Mouse (Mus musculus) midbrain, embryonic 12.5 days (tissue): ENCODE data around the gene Stk39. TPM values are rescaled to one million over a fixed set of nuclear protein-coding genes. Genes with fewer than 3 reads are reported as not detected.
"Not testable (repeated sequence)": the region's sequence is repeated elsewhere in the genome, so short reads cannot be mapped to it uniquely, and the experiment has no call there.

Source experiments
- ATAC-seq: fragments of 200-750 bp; cut with Nextera tagmentation; 2 replicates; pipeline ENCODE4 v1.8.0; 2017; ENCODE audit warnings: low read depth, moderate TSS enrichment, moderate library complexity; ENCODE audit not compliant: low FRiP score
- H3K27ac ChIP-seq: fragments of 300-500 bp; sonication (generic); replicated peaks from 2 replicates; pipeline ENCODE4 v1.5.1; 2016; ENCODE audit warnings: mild to moderate bottlenecking
- H3K27me3 ChIP-seq: fragments of 300-500 bp; sonication (generic); 2 replicates; pipeline ENCODE4 v1.6.1; 2016; ENCODE audit warnings: mild to moderate bottlenecking
- H3K36me3 ChIP-seq: fragments of 300-500 bp; sonication (generic); 2 replicates; pipeline ENCODE4 v1.6.1; 2016
- H3K4me1 ChIP-seq: fragments of 300-500 bp; sonication (generic); 2 replicates; pipeline ENCODE4 v1.6.1; 2016
- H3K4me2 ChIP-seq: fragments of 300-500 bp; sonication (generic); replicated peaks from 2 replicates; pipeline ENCODE4 v1.6.1; 2016; ENCODE audit warnings: mild to moderate bottlenecking, moderate library complexity
- H3K4me3 ChIP-seq: fragments of 300-500 bp; sonication (generic); 2 replicates; pipeline ENCODE4 v1.5.1; 2016; ENCODE audit warnings: mild to moderate bottlenecking
- H3K9ac ChIP-seq: fragments of 300-500 bp; sonication (generic); replicated peaks from 2 replicates; pipeline ENCODE4 v1.6.1; 2016; ENCODE audit warnings: mild to moderate bottlenecking, moderate library complexity
- H3K9me3 ChIP-seq: fragments of 300-500 bp; sonication (generic); 2 replicates; pipeline ENCODE4 v1.6.1; 2016; ENCODE audit warnings: mild to moderate bottlenecking
- WGBS: fragments of 180-500 bp; shearing (Covaris S2); methylation state at CpG from one replicate; pipeline ENCODE4 v1.1.7; 2016; 5-methylcytosine and 5-hydroxymethylcytosine counted together
- polyA plus RNA-seq: library from polyadenylated mRNA; unstranded; fragments of >200 nt; fragmentation: Nextera tagmentation; extraction: Ambion mirVana; gene quantifications from 2 replicates; pipeline ENCODE4 v1.2.1, GENCODE M21; 2016

The Stk39 gene
- polyA plus RNA-seq, 1 experiment from 2014 or later = 52.5 TPM

DNA sequence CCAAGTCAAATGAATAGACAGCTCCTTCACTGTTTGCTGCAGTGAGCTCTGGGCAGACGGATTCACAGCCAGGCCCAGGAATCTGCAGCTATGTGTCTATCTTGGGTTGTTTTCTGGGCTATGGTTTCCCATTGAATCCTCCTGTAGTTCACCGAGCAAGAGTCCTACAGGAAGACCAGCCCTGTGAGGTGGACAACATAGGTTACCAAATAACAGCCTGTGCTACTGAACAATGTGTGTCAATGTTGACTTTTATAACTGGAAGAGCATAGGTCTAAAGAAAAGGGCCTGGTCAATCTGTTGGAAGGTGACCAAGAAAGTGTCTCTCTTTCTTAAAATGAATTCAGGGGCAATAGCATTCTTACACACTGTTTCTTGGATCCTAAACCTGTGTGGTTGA, 218.8 kb downstream of the Stk39 start:
- WGBS = 82% methylated on average over 2 of the region's 2 CpGs
- Histone ChIP-seq H3K27me3 (no peaks in the 10 kb centered on the region), H3K4me3 (no peak overlapping the region), H3K4me1 (peaks cover 19% of the 10 kb centered on the region), H3K27ac (no peak overlapping the region), H3K9me3 (no peaks in the 10 kb centered on the region), H3K4me2 (no peak overlapping the region), H3K36me3 (no peaks in the 10 kb centered on the region), H3K9ac (no peak overlapping the region)
- ATAC-seq = no peak

DNA sequence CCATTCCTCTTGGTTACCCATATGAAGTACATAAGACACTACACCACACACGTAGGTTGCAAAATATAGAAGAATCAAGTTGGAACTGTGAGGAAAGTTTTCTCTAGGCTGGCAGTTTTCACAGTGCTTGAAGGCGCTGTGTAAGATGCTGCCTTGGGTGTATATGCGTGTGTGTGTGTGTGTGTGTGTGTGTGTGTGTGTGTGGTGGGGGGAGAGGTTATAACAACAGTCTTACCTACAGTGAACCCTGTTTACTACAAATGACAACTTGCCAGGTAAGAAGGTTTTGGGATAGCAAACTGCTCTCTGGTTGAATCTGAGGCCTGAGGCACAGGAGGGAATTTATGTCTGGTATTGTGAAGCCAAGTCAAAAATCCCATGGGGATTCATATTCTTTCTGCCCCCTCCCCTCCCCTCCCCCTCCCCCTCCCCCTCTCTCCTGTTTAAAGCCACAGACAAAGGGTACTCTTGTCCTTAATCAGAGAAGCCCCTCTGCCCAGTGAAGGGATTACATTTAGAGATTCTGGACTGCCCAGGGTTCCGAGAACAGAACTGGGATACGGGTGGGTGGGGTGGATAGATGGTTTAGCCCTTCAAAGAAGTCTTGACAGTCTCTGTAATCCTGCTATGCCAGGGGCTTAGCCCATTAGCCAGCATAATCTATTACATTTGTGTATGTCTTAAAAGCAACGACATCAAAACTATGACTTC, 219.9 kb downstream of the Stk39 start:
- WGBS = 59% methylated on average over 6 of the region's 6 CpGs
- no peak overlapping the region for H3K4me2 ChIP-seq
- H3K4me1 ChIP-seq = peaks cover 19% of the 10 kb centered on the region
- no peak overlapping the region for H3K9ac ChIP-seq
- no peak overlapping the region for H3K4me3 ChIP-seq
- H3K27ac ChIP-seq = no peak overlapping the region
- ATAC-seq = peak; percentile 57
- H3K27me3 ChIP-seq = no peaks in the 10 kb centered on the region
- no peaks in the 10 kb centered on the region for H3K9me3 ChIP-seq
- no peaks in the 10 kb centered on the region for H3K36me3 ChIP-seq

DNA sequence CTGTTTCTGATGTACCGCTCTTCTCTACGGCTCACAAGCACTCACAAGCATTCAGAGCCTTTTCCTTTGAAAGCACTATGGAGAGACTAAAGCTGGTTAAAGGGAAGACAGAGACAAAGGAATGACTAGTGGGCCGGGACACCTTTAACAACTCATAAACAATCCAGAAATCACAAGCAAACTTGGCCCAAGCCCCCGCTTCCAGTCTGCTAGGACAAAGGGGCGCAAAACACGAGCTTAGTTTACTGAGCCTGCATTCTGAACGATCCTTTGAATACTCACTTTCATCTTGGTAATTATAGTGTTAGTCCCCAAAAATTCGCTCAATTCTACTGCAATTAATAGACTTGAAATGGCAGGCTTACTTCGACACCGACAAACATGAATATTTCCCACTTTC, 221.2 kb downstream of the Stk39 start:
- no peak overlapping the region for H3K27ac ChIP-seq
- ATAC-seq = no peak; the same call in 1 of the 2 replicates

DNA sequence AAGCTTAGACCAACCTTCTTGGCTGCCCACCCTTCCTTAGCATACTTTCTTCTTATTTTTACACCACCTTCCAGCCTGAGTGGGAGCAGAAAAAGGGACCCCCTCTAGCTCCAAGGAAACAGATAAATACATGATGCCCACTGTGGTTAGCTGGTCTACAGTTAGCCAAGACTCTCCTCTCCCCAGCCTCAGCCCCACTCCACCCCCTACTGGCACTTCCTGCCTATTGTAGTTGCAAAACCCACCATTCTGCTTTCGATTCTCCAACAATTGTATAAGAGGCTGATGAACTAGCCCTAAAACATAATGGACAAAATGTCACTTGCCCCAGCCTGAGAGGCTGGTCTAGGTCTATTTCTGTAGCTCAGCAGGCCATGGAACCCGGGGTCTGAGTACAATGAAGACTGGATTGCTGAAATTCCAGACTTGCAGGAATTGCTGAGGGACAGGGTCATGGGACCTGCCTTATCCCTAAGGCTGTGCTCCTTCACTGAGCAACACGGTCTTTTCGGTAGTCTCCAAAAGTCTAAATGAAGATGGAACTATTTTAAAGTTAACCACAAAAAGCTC, 222.1 kb downstream of the Stk39 start:
- Histone ChIP-seq H3K9ac (no peak overlapping the region), H3K4me3 (no peak overlapping the region), H3K36me3 (no peaks in the 10 kb centered on the region), H3K27me3 (no peaks in the 10 kb centered on the region), H3K4me1 (peaks cover 16% of the 10 kb centered on the region), H3K4me2 (no peak overlapping the region), H3K9me3 (no peaks in the 10 kb centered on the region), H3K27ac (no peak overlapping the region)
- 63% methylated on average over 4 of the region's 4 CpGs for WGBS
- no peak for ATAC-seq

More for the DNA sequence above, 221.2 kb downstream of the Stk39 start:
- WGBS = 75% methylated on average over 10 of the region's 10 CpGs
- H3K9me3 ChIP-seq = no peaks in the 10 kb centered on the region
- H3K4me1 ChIP-seq = peaks cover 16% of the 10 kb centered on the region
- H3K4me2 ChIP-seq = no peak overlapping the region
- no peak overlapping the region for H3K9ac ChIP-seq
- no peaks in the 10 kb centered on the region for H3K27me3 ChIP-seq
- H3K36me3 ChIP-seq = no peaks in the 10 kb centered on the region
- no peak overlapping the region for H3K4me3 ChIP-seq

DNA sequence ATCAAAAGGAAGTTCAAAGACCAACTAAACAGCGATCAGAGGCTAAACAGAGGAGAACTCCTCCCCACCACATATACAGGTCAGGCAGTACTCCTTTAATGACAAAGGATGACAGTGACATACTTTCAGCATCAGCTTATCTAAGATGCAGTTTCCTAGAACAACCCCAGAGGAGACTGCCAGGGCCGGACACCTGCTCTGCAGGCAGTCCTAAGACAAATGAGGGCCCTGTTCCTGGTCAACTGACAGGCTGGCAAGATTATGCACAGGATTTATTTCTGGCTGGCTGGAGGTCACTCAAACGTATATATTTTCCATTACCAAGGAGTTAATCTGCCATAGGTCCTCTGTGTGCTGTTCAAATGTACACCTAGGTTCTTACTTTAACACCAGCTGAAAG, 225.8 kb downstream of the Stk39 start:
- H3K36me3 ChIP-seq = peaks cover 5% of the 10 kb centered on the region; the same call in 1 of the 2 replicates
- 51% methylated on average over 3 of the region's 3 CpGs for WGBS
- H3K9me3 ChIP-seq = no peaks in the 10 kb centered on the region
- H3K4me2 ChIP-seq = no peak overlapping the region
- peaks cover 5% of the 10 kb centered on the region; the same call in 1 of the 2 replicates for H3K4me1 ChIP-seq
- no peak for ATAC-seq
- H3K27me3 ChIP-seq = no peaks in the 10 kb centered on the region
- no peak overlapping the region for H3K27ac ChIP-seq
- no peak overlapping the region for H3K4me3 ChIP-seq
- no peak overlapping the region for H3K9ac ChIP-seq

DNA sequence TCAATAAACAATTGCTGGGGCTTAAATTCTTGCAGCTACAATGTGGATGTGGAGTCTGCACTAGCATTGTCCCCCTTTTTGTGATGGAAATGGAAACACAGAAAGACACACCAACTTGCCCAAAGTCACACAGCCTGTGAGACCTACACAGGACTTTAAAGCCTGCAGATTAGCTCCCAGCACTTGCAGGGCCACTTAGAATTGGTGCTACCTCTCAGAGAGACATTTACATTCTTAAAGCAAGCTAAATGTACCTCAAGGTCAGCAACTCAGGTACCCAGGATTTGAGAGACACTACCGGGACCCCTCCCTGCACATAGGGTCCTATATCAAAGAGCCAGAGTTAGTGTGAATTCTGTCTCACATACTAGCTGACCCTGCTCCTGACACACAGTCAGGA, 227.5 kb downstream of the Stk39 start:
- Histone ChIP-seq H3K9ac (no peak overlapping the region), H3K36me3 (peaks cover 5% of the 10 kb centered on the region; the same call in 1 of the 2 replicates), H3K27ac (no peak overlapping the region), H3K9me3 (no peaks in the 10 kb centered on the region), H3K4me2 (no peak overlapping the region), H3K27me3 (no peaks in the 10 kb centered on the region), H3K4me3 (no peak overlapping the region), H3K4me1 (no peaks in the 10 kb centered on the region)
- no peak for ATAC-seq
- 86% methylated on average over 1 of the region's 1 CpGs for WGBS

DNA sequence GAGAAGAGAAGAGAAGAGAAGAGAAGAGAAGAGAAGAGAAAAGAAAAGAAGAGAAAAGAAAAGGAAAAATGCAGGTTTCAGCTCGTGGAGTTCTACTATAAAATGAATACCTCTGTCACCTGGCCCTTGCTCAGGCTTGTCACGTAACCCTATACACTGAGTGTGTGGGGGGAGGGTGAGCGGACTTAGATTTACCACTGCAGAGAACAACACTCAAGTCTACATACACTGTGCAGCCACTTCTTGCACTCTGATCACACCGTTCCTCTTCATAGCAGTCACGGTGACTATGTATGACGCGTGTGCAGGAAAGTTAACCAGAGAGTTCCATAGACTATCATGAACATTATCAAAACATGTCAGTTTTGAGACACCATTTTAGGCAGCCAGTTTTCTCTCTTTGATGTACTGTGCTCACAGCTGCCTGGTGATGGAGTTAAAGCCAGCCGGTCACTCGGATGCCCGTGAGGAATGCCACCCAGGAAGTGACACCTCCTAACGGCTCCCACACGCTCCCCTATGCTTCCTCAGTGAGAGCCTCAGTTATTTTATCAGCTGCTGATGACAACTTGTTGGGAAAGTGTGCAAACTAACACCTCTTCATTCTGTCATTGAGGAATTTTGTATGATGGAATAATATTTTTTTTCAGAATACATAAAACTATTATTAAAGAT, 228.1 kb downstream of the Stk39 start:
- no peaks in the 10 kb centered on the region for H3K27me3 ChIP-seq
- no peak overlapping the region for H3K4me3 ChIP-seq
- H3K4me1 ChIP-seq = no peaks in the 10 kb centered on the region
- no peaks in the 10 kb centered on the region for H3K9me3 ChIP-seq
- H3K9ac ChIP-seq = no peak overlapping the region
- no peak overlapping the region for H3K27ac ChIP-seq
- ATAC-seq = no peak
- H3K36me3 ChIP-seq = peaks cover 5% of the 10 kb centered on the region; the same call in 1 of the 2 replicates
- H3K4me2 ChIP-seq = no peak overlapping the region
- WGBS = 82% methylated on average over 12 of the region's 12 CpGs

DNA sequence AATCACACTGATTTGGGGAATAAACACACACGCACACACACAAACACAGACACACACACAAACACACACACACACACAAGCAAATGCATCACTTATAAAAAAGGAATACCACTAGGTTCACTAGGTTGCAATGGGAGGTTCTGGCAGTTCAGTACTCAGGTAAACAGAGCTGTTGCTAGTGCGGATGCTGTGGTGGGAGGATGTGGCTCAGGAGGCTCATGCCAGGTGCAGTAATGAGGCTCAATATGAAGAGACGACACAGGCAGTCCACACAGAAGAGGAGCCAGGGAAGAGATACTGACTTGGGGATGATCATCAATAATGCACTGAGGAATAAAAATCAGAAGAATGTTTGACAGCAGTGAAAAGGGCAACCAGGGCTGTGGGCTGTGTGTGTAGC, 228.8 kb downstream of the Stk39 start:
- Histone ChIP-seq H3K9me3 (no peaks in the 10 kb centered on the region), H3K4me2 (no peak overlapping the region), H3K36me3 (peaks cover 5% of the 10 kb centered on the region; the same call in 1 of the 2 replicates), H3K4me3 (no peak overlapping the region), H3K4me1 (no peaks in the 10 kb centered on the region), H3K27me3 (no peaks in the 10 kb centered on the region), H3K9ac (no peak overlapping the region), H3K27ac (no peak overlapping the region)
- no peak for ATAC-seq
- WGBS = 81% methylated on average over 3 of the region's 3 CpGs

DNA sequence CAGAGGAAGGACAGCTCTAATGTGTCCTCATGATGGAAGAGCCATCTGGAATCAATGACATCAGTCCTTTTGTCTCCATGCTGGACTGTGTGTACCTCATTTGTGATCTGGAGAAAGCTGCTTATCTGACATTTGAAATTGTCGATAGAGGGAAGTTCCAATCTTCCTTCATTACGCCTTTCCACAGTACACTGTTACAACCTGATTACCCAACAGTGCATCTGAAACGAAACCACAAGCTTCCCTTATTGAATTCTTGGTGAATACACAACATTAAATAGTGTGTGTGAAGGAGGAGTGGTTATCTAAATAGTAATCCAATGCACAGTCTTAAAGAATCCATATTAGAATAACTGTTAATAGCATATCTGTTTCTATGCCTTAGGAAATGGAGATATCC, 230.0 kb downstream of the Stk39 start:
- 95% methylated on average over 3 of the region's 3 CpGs for WGBS

DNA sequence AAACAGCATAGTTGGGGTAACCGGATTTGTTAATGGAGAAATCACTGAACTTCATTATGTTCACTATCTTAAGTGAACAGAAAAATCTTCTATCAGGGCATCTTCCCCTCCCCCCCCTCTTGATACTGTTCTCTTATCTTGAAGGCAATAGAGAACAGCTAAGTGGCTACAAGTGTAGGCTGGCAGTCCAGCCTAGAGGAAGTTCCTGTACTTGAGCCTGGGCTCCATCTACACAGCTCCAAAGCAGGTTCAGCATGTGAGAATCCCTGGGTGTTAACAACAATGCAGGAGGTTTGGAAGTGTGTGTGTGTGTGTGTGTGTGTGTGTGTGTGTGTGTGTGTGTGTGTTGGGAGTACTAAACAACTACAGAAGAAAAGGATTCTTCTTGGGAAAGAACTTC, 230.4 kb downstream of the Stk39 start:
- Histone ChIP-seq H3K4me1 (no peaks in the 10 kb centered on the region), H3K27ac (no peak overlapping the region), H3K4me3 (no peak overlapping the region), H3K4me2 (no peak overlapping the region), H3K9me3 (no peaks in the 10 kb centered on the region), H3K36me3 (peaks cover 5% of the 10 kb centered on the region; the same call in 1 of the 2 replicates), H3K9ac (no peak overlapping the region), H3K27me3 (no peaks in the 10 kb centered on the region)
- WGBS = 79% methylated on average over 1 of the region's 1 CpGs
- no peak for ATAC-seq

More for the DNA sequence above, 230.0 kb downstream of the Stk39 start:
- ATAC-seq = no peak
- no peaks in the 10 kb centered on the region for H3K9me3 ChIP-seq
- peaks cover 5% of the 10 kb centered on the region; the same call in 1 of the 2 replicates for H3K36me3 ChIP-seq
- H3K27me3 ChIP-seq = no peaks in the 10 kb centered on the region
- no peak overlapping the region for H3K4me3 ChIP-seq
- H3K4me2 ChIP-seq = no peak overlapping the region
- no peak overlapping the region for H3K9ac ChIP-seq
- no peaks in the 10 kb centered on the region for H3K4me1 ChIP-seq
- H3K27ac ChIP-seq = no peak overlapping the region

DNA sequence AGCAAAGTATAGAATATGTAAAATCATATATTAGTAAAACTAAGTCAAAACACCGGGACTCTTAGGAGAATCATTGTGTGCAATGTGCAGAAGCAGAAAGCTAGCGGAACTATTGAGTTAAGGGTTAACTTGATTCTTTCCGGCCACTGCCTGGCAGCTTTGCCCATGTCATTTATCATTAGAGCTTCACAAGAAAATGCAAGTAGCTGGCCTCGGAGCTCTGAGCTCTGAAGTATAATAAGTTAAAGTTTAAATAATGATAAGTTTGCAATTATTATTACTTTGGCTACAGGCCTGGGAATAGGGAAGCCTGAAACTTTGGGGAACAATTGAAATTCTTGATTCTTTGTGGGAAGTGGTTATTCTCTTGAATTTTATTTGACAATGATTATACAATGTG, 232.7 kb downstream of the Stk39 start:
- not testable (repeated sequence) for H3K9me3 ChIP-seq, H3K4me2 ChIP-seq, H3K9ac ChIP-seq, H3K27ac ChIP-seq, H3K4me3 ChIP-seq, H3K27me3 ChIP-seq, H3K36me3 ChIP-seq, ATAC-seq, H3K4me1 ChIP-seq
- WGBS = 46% methylated on average over 4 of the region's 4 CpGs

DNA sequence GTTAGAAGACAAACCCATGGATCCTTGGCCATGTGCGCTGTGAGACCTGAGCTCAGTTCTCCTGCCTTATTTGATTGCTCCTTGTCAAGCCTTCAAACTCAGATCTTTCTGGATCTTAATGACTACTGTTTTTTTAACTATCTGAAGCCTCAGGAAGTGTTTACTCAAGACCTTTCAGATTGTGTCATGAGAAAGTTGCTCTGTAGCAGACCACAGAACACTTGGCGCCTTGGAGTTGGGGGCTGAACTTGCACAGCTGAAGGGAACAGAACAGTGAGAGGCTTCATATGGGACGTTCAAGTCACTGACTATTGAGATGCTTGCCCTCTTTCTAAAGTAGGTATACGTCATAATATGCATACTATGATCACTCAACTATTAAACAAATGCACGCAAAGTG, 239.1 kb downstream of the Stk39 start:
- no peak overlapping the region for H3K9ac ChIP-seq
- H3K27ac ChIP-seq = no peak overlapping the region
- no peaks in the 10 kb centered on the region for H3K27me3 ChIP-seq
- no peaks in the 10 kb centered on the region for H3K4me1 ChIP-seq
- H3K36me3 ChIP-seq = peaks cover 6% of the 10 kb centered on the region; the same call in 1 of the 2 replicates
- H3K4me3 ChIP-seq = no peak overlapping the region
- H3K4me2 ChIP-seq = no peak overlapping the region
- no peaks in the 10 kb centered on the region for H3K9me3 ChIP-seq
- 93% methylated on average over 5 of the region's 5 CpGs for WGBS
- no peak for ATAC-seq
